Mouse (Mus musculus): ENCODE measurements around the gene Cep152.

- TF ChIP-seq POLR2A (IDR thresholded peaks at IDR 0.05; ENCODE audit: control insufficient read depth, low read depth, low read length) (no peak), CTCF (IDR thresholded peaks at IDR 0.05; ENCODE audit: control insufficient read depth, insufficient read depth, insufficient replicate concordance, low read depth, low read length) (no peak)
Observed at GRCm38 (mm10) chr2:125623211-125623610, 1.7 kb downstream of the Cep152 start.
